In the genomic region with DNA sequence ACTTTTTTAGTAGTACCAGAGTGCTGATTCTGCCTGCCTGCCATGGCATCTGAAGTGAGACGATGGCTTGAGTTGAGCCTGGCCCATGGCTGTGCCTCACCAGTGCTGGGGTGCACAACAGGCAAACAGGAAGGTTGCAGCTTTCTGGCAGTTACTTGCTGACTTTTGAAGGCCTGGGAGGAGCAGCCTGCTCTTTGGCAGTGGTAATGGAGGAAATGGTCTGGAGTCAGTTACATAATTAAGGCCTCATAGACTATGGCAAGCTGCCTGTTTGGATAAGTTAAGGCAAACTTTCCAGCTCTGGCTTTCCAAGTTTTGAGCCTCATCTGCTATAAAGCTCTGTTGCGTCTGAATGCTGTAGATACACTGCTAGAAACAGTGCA, we compare ENCODE assay signal across 8 mouse cellular contexts. TPM values are rescaled to one million over a fixed set of nuclear protein-coding genes. Genes with fewer than 3 reads are reported as not detected.
DNase-seq lines count a peak whose midpoint lies in the region; ATAC-seq lines count a peak whose summit lies in the region.

No protein-coding gene starts in this region.

- peaks cover 5% of the 10 kb centered on the region for H3K36me3 ChIP-seq in embryonic facial prominence, embryonic 13.5 days
- H3K36me3 ChIP-seq in heart, embryonic 12.5 days: peaks cover 7% of the 10 kb centered on the region; the same call in 1 of the 2 replicates
- H3K36me3 ChIP-seq in kidney, embryonic 14.5 days (ENCODE audit: control insufficient read depth, insufficient read depth, low read length): no peaks in the 10 kb centered on the region

- WGBS in embryonic facial prominence, embryonic 13.5 days: 58% methylated on average over 2 of the region's 2 CpGs
- WGBS in heart, embryonic 12.5 days: 44% methylated on average over 2 of the region's 2 CpGs
- WGBS in kidney, embryonic 14.5 days: 86% methylated on average over 2 of the region's 2 CpGs

- H3K27me3 ChIP-seq in embryonic facial prominence, embryonic 13.5 days: no peaks in the 10 kb centered on the region
- no peaks in the 10 kb centered on the region for H3K27me3 ChIP-seq in heart, embryonic 12.5 days (replicated peaks)
- H3K27me3 ChIP-seq in kidney, embryonic 14.5 days (ENCODE audit: control insufficient read depth, insufficient read depth, low read length): no peaks in the 10 kb centered on the region

- H3K27ac ChIP-seq in embryonic facial prominence, embryonic 13.5 days: peak overlapping the region; percentile 88
- H3K27ac ChIP-seq in heart, embryonic 12.5 days (ENCODE audit: poor library complexity, severe bottlenecking): peak overlapping the region; percentile 94
- peak overlapping the region; percentile 90 for H3K27ac ChIP-seq in kidney, embryonic 14.5 days (ENCODE audit: low read depth, low read length)

- peak overlapping the region; percentile 5; the same call in 1 of the 2 replicates for H3K4me3 ChIP-seq in embryonic facial prominence, embryonic 13.5 days
- no peak overlapping the region for H3K4me3 ChIP-seq in heart, embryonic 12.5 days
- H3K4me3 ChIP-seq in kidney, embryonic 14.5 days (ENCODE audit: low read length): no peak overlapping the region

- peak; percentile 62 for DNase-seq in cerebellum, adult 9-11 months
- no peak for DNase-seq in cerebellum, adult 8-10 months
- peak; percentile 52 for DNase-seq in lung, postnatal 14 days
- DNase-seq in spleen, postnatal 10 days (ENCODE audit: low spot score in 2 of 2): peak; percentile 56 to 66
- DNase-seq in layer of hippocampus, postnatal 14 days (ENCODE audit: low spot score in 2 of 2): no peak

- no peak for ATAC-seq in embryonic facial prominence, embryonic 13.5 days (ENCODE audit: insufficient number of reproducible peaks, insufficient read depth, low FRiP score, low TSS enrichment, low read depth)
- ATAC-seq in heart, embryonic 12.5 days (ENCODE audit: insufficient number of reproducible peaks, low FRiP score): no peak
- ATAC-seq in kidney, embryonic 14.5 days (ENCODE audit: low FRiP score, low TSS enrichment): no peak

- H3K4me2 ChIP-seq in embryonic facial prominence, embryonic 13.5 days: peak overlapping the region; percentile 43
- H3K4me2 ChIP-seq in heart, embryonic 12.5 days: peak overlapping the region; percentile 52
- H3K4me2 ChIP-seq in kidney, embryonic 14.5 days (replicated peaks; ENCODE audit: low read depth, low read length): no peak overlapping the region; the same call in 1 of the 2 replicates

- H3K4me1 ChIP-seq in embryonic facial prominence, embryonic 13.5 days: peaks cover 31% of the 10 kb centered on the region
- peaks cover 40% of the 10 kb centered on the region for H3K4me1 ChIP-seq in heart, embryonic 12.5 days (replicated peaks)
- H3K4me1 ChIP-seq in kidney, embryonic 14.5 days (ENCODE audit: control insufficient read depth, insufficient read depth, low read length): peaks cover 30% of the 10 kb centered on the region

- H3K9me3 ChIP-seq in embryonic facial prominence, embryonic 13.5 days: no peaks in the 10 kb centered on the region
- no peaks in the 10 kb centered on the region for H3K9me3 ChIP-seq in heart, embryonic 12.5 days (replicated peaks)
- no peaks in the 10 kb centered on the region for H3K9me3 ChIP-seq in kidney, embryonic 14.5 days (ENCODE audit: control insufficient read depth, low read length)

- H3K9ac ChIP-seq in embryonic facial prominence, embryonic 13.5 days: peak overlapping the region; percentile 59; the same call in 1 of the 2 replicates
- H3K9ac ChIP-seq in heart, embryonic 12.5 days: peak overlapping the region; percentile 42
- peak overlapping the region; percentile 44 for H3K9ac ChIP-seq in kidney, embryonic 14.5 days (ENCODE audit: low read depth, low read length)

RNA-seq across cellular contexts. Expression of gene Zc3h4, which starts 4.4 kb away (rescaled TPM):
- 17.6 and 20.2 TPM in 2 replicates for polyA plus RNA-seq in embryonic facial prominence, embryonic 13.5 days (2015; fragmentation: Nextera tagmentation; extraction: Ambion mirVana)
- polyA plus RNA-seq in heart, embryonic 12.5 days (2016; fragmentation: Nextera tagmentation; extraction: Ambion mirVana): 14.3 and 14.9 TPM in 2 replicates
- 16.7 and 23.6 TPM in 2 replicates for polyA plus RNA-seq in kidney, embryonic 14.5 days (2014; fragmentation: Nextera tagmentation; extraction: Ambion mirVana)
- total RNA-seq in layer of hippocampus, postnatal 14 days (2021): 10 to 100 TPM; 49.0 to 54.2 TPM

RNA-seq across cellular contexts. Expression of gene Sae1, which starts 17.5 kb away (rescaled TPM):
- polyA plus RNA-seq in embryonic facial prominence, embryonic 13.5 days (2015; fragmentation: Nextera tagmentation; extraction: Ambion mirVana): 373 and 383 TPM in 2 replicates
- polyA plus RNA-seq in heart, embryonic 12.5 days (2016; fragmentation: Nextera tagmentation; extraction: Ambion mirVana): 232 and 254 TPM in 2 replicates
- 241 and 323 TPM in 2 replicates for polyA plus RNA-seq in kidney, embryonic 14.5 days (2014; fragmentation: Nextera tagmentation; extraction: Ambion mirVana)
- 100 to 1,000 TPM in 1 of 2 experiments, 10 to 100 TPM in 1; 95.9 to 105 TPM for total RNA-seq in layer of hippocampus, postnatal 14 days (2021)

RNA-seq across cellular contexts. Expression of gene Tmem160, which starts 47.5 kb away (rescaled TPM):
- polyA plus RNA-seq in embryonic facial prominence, embryonic 13.5 days (2015; fragmentation: Nextera tagmentation; extraction: Ambion mirVana): 46.6 and 52.1 TPM in 2 replicates
- 79.0 and 83.6 TPM in 2 replicates for polyA plus RNA-seq in heart, embryonic 12.5 days (2016; fragmentation: Nextera tagmentation; extraction: Ambion mirVana)
- polyA plus RNA-seq in kidney, embryonic 14.5 days (2014; fragmentation: Nextera tagmentation; extraction: Ambion mirVana): 56.0 TPM in 2 replicates
- 10 to 100 TPM; 90.2 to 90.8 TPM for total RNA-seq in layer of hippocampus, postnatal 14 days (2021)

Comparison
In these comparisons a context has a peak if more than half of its experiments do, and no peak if none do; other contexts are left out.
1. DNase-seq: peak in cerebellum, adult 9-11 months (single experiment), lung, postnatal 14 days (single experiment) and spleen, postnatal 10 days (2 of 2); none in cerebellum, adult 8-10 months (single experiment) and layer of hippocampus, postnatal 14 days (0 of 2).
2. Peak in every context shown above with its lines, with median percentiles within 50 percentile points of each other: H3K27ac ChIP-seq and H3K9ac ChIP-seq.